Mouse (Mus musculus) spleen, adult 2 months (tissue): ENCODE data around the gene Gm49388. TPM values are rescaled to one million over a fixed set of nuclear protein-coding genes. Genes with fewer than 3 reads are reported as not detected.

Experiments used
- DNase-seq, 2 experiments: peaks; one replicate each; pipeline versions ENCODE4 v3.0.0 to v3.0.0-alpha.2; 2012 to 2021; ENCODE audit warnings: low spot score in 2 of 2, low read depth in 1 of 2
- H3K27ac ChIP-seq: fragments of 200-500 bp; 2 replicates; pipeline ENCODE4 v1.5.1; 2012; ENCODE audit warnings: low read length, inconsistent platforms; ENCODE audit not compliant: insufficient read depth
- H3K27me3 ChIP-seq: fragments of 200-500 bp; 2 replicates; pipeline ENCODE4 v1.6.1; 2012; ENCODE audit warnings: mild to moderate bottlenecking, moderate library complexity, low read length, inconsistent platforms; ENCODE audit not compliant: control insufficient read depth, insufficient read depth
- H3K36me3 ChIP-seq: fragments of 200-500 bp; 2 replicates; pipeline ENCODE4 v1.6.1; 2012; ENCODE audit warnings: mild to moderate bottlenecking, low read length, inconsistent platforms; ENCODE audit not compliant: control insufficient read depth, insufficient read depth
- H3K4me1 ChIP-seq: fragments of 200-500 bp; 2 replicates; pipeline ENCODE4 v1.6.1; 2011; ENCODE audit warnings: inconsistent platforms; ENCODE audit not compliant: control insufficient read depth, insufficient read depth, insufficient read length
- H3K4me3 ChIP-seq: fragments of 200-500 bp; 2 replicates; pipeline ENCODE4 v1.5.1; 2011; ENCODE audit warnings: mild to moderate bottlenecking, inconsistent platforms; ENCODE audit not compliant: insufficient read depth, insufficient read length; ENCODE audit errors: extremely low read depth
- CTCF ChIP-seq: fragments of 200-500 bp; IDR thresholded peaks from 2 replicates; pipeline ENCODE4 v1.5.1; 2011; ENCODE audit warnings: mild to moderate bottlenecking, inconsistent platforms; ENCODE audit not compliant: insufficient read depth, insufficient read length, insufficient replicate concordance; ENCODE audit errors: extremely low read depth
- POLR2A ChIP-seq: fragments of 200-500 bp; IDR thresholded peaks from 2 replicates; pipeline ENCODE4 v1.6.1; 2011; ENCODE audit warnings: low read depth, low read length, inconsistent platforms
- WGBS: fragments of 180-500 bp; shearing (Covaris S2); methylation state at CpG from one replicate; pipeline ENCODE4 v1.1.7; 2018; 5-methylcytosine and 5-hydroxymethylcytosine counted together
- polyA plus RNA-seq: library from polyadenylated mRNA; depleted of rRNA; stranded (reverse); fragments of >200 nt; gene quantifications from 2 replicates; pipeline ENCODE4 v1.2.3, GENCODE M21; 2012

Gm49388 gene
- polyA plus RNA-seq, 1 experiment = not detected

DNA sequence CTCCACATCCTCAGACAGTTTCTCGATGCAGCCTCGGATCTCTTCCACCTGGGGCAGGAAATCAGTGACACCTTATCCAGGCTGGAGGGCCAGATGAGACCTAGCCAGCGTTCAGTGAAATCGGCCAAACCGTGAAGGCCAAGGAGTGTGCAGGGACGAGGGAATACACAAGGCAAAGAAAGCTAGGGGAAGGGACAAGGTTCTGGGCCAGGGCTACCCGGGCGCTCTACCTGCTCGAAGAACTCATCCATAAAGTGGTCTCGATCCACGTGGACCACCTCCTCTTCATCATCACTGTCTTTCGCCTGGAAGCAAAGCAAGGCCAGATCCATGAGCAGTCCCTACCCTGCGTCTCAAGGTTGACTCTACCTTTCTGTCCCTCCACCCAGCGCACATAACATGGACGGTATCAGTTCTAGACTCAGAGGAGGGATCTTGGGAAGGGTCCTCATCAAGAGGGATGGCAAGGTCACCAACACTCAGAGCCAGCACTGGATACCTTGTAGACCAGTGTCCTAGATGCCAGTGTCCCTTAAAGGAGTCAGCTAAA lies 29.8 kb downstream of the Gm49388 start:
- Histone ChIP-seq H3K4me3 (no peak overlapping the region), H3K4me1 (no peaks in the 10 kb centered on the region), H3K27me3 (no peaks in the 10 kb centered on the region), H3K36me3 (no peaks in the 10 kb centered on the region), H3K27ac (no peak overlapping the region)
- no peak for DNase-seq
- 94% methylated on average over 15 of the region's 15 CpGs for WGBS
- TF ChIP-seq POLR2A (no peak), CTCF (no peak)

DNA sequence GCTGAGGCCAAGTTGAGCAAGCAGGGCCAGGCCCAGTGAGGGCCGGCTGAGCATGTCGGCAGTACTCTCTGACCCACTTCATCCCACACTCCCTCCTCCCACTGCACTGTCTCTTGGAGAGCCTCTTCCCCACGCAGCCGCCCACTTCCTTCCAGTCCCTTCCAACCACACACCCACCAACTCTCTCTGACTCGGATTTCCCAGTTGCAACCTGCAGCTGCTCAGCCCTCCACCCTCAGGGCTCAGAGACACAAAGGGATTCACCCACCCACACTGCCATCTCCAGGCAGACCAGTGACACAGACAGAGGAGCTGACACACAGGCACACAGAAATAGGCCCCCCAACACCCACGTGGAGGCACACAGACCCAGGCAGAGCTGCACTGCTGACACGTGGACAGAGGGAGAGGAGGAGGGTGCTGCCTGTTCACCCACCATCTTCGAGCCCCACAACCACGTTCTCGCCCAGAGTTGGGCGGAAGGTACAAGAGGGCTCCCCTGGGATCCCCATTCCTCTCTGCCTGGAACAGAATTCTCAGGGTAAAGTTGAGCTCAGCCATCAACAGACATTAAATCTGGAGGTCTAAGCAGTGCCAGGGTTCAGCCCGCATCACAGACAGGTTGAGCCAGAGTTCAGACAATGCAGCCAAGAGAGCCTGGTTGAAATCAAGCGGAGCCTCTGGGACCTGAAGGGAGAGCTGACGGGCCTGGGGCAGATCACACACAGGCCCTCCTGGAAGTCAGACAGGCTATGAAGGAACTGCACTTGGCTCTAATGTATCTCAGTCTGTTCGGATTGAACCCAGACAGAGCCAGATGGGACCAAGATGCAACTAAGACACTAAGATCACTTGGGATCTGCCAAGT lies 30.8 kb downstream of the Gm49388 start:
- no peaks in the 10 kb centered on the region for H3K27me3 ChIP-seq
- WGBS = 38% methylated on average over 15 of the region's 15 CpGs
- no peaks in the 10 kb centered on the region for H3K4me1 ChIP-seq
- no peaks in the 10 kb centered on the region for H3K36me3 ChIP-seq
- H3K4me3 ChIP-seq = no peak overlapping the region
- no peak for DNase-seq
- TF ChIP-seq CTCF (no peak), POLR2A (no peak)
- no peak overlapping the region for H3K27ac ChIP-seq

DNA sequence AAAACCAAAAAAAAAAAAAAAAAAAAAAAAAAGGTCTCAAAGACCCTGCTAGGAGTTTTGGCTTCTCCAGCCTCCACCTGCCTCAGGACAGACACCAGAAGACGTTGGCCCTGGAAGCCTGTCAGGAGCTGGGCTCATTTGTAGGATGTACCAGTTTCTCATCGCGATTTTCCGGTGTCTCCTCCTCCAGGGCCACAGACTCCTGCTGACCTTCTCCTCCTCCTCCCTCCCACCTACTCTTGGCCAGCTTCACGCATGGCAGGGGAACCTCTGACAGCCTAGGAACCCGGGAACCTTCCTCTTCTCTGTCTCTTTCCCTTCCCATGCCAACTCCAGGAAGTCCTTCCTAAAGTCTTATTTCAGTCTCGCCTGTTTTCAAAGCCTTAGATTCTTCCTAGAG lies 31.6 kb downstream of the Gm49388 start:
- no peaks in the 10 kb centered on the region for H3K4me1 ChIP-seq
- 86% methylated on average over 7 of the region's 7 CpGs for WGBS
- no peak for TF ChIP-seq CTCF
- no peak for TF ChIP-seq POLR2A

DNA sequence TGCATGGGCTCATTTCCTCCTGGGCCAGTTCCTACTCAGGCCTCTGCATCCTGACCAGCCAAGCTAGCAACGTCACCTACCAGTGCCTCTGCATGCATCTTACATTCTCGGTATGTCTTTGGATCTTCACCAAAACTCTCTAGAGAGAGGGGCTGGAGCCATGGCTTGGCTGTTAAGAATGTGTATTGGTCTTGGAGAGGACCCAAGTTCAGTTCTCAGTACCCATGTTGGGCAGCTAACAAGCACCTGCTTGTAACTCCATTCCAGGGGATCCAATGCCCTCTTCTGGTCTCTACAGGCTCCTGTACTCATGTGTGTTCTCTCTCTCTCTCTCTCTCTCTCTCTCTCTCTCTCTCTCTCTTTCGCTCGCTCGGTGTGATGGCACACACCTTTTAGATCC lies 32.4 kb downstream of the Gm49388 start:
- WGBS = 88% methylated on average over 5 of the region's 5 CpGs

More for the DNA sequence above, 31.6 kb downstream of the Gm49388 start:
- H3K27ac ChIP-seq = no peak overlapping the region
- no peak for DNase-seq
- no peaks in the 10 kb centered on the region for H3K36me3 ChIP-seq
- H3K27me3 ChIP-seq = no peaks in the 10 kb centered on the region
- H3K4me3 ChIP-seq = no peak overlapping the region

DNA sequence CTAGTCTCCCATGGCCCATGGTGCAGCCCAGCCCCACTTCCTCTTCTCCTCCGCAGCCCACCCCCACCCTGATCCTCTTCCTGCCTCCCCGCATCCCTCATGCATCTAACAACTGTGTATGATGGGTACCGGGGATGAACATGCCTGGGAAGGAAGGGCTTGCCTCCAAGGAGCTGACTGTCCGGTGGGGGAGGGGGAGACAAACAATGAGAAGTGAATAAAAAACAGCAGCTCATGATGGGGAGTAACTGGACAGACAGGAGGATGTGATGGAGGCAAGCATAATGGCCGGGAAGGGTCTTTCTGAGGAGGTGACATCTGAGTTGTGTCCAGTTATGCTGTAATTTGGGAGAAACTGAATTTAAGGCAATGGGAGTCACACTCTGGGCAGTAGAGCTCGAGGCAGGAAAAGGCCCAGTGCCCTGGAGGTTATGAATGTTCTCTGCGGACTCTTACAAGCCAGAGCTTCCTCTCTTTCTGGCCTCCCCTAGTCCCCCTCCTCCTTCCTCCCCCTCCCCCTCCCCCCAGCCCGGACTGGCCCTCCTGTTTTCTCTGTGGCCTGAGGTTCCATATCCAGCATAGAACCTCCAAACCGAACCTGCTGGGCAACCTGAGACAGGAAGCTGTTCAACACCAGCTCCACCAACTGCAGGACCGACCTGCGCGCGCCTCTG lies 35.6 kb downstream of the Gm49388 start:
- Histone ChIP-seq H3K4me1 (no peaks in the 10 kb centered on the region), H3K27ac (no peak overlapping the region), H3K27me3 (0 out of 2 replicates have a peak, but pooled peaks cover 3% of the 10 kb centered on the region), H3K4me3 (no peak overlapping the region), H3K36me3 (no peaks in the 10 kb centered on the region)
- TF ChIP-seq POLR2A (no peak), CTCF (no peak)
- DNase-seq = no peak
- 36% methylated on average over 13 of the region's 13 CpGs for WGBS

More for the DNA sequence above, 32.4 kb downstream of the Gm49388 start:
- H3K36me3 ChIP-seq = no peaks in the 10 kb centered on the region
- no peak overlapping the region for H3K4me3 ChIP-seq
- no peaks in the 10 kb centered on the region for H3K27me3 ChIP-seq
- TF ChIP-seq POLR2A = no peak
- no peak for TF ChIP-seq CTCF
- no peaks in the 10 kb centered on the region for H3K4me1 ChIP-seq
- no peak for DNase-seq
- H3K27ac ChIP-seq = no peak overlapping the region

DNA sequence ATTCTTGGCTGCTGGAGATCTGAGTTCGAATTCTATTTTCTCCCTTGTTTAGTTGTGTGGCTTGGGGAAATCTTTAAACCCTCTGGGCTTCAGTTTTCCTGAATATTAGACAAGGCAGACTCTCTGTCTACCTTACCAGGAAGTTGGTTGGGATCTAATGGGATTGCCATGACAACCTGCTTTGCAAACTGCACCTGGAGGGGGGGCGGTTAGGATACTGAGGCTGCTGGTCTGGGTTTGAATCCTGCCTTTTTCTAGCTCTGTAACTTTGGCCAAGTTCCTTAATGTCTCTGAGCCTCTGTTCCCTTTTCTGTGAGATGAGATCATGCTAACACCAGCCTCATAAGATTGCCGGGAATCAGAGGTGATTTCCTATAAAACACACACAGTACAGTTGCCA lies 37.1 kb downstream of the Gm49388 start:
- WGBS = 76% methylated on average over 3 of the region's 3 CpGs
- DNase-seq = no peak
- no peaks in the 10 kb centered on the region for H3K36me3 ChIP-seq
- H3K4me3 ChIP-seq = no peak overlapping the region
- TF ChIP-seq CTCF = no peak
- TF ChIP-seq POLR2A = no peak
- 0 out of 2 replicates have a peak, but pooled peaks cover 3% of the 10 kb centered on the region for H3K27me3 ChIP-seq
- no peaks in the 10 kb centered on the region for H3K4me1 ChIP-seq
- no peak overlapping the region for H3K27ac ChIP-seq
